Mouse (Mus musculus) spleen, postnatal 0 days (tissue): ENCODE data around the gene Cyp2j12. TPM values are rescaled to one million over a fixed set of nuclear protein-coding genes. Genes with fewer than 3 reads are reported as not detected.

Source experiments
- polyA plus RNA-seq: library from polyadenylated mRNA; unstranded; fragments of >200 nt; fragmentation: Nextera tagmentation; extraction: Ambion mirVana; gene quantifications from 2 replicates; pipeline ENCODE4 v1.2.1, GENCODE M21; 2015

Gene Cyp2j12
- not detected in 2 replicates for polyA plus RNA-seq

GRCm38 (mm10) chr4:96140732-96141467 is at the start of gene Cyp2j12:
Cyp2j12 (minus strand) TSS chr4:96141152.

GRCm38 (mm10) chr4:96077261-96078125 is 63.5 kb downstream of the Cyp2j12 start, which contains the start of gene Cyp2j13:
Cyp2j13 (minus strand) TSS chr4:96077546.

Other genes starting within 250 kb of the Cyp2j12 start
- 1.0 and 1.3 TPM in 2 replicates for gene Hook1, start 173.9 kb downstream of the Cyp2j12 start, polyA plus RNA-seq
- gene Cyp2j13, start 63.6 kb downstream of the Cyp2j12 start, polyA plus RNA-seq, result not detected in 2 replicates
- not detected in 2 replicates for gene Cyp2j7, start 95.5 kb upstream of the Cyp2j12 start, polyA plus RNA-seq
- not detected in 2 replicates for gene Cyp2j11, start 207.5 kb upstream of the Cyp2j12 start, polyA plus RNA-seq